Mouse (Mus musculus): ENCODE data around the gene Josd2.
A peak's percentile ranks its signal among the peaks of the same experiment; 100 is the strongest.

The Josd2 gene

DNA sequence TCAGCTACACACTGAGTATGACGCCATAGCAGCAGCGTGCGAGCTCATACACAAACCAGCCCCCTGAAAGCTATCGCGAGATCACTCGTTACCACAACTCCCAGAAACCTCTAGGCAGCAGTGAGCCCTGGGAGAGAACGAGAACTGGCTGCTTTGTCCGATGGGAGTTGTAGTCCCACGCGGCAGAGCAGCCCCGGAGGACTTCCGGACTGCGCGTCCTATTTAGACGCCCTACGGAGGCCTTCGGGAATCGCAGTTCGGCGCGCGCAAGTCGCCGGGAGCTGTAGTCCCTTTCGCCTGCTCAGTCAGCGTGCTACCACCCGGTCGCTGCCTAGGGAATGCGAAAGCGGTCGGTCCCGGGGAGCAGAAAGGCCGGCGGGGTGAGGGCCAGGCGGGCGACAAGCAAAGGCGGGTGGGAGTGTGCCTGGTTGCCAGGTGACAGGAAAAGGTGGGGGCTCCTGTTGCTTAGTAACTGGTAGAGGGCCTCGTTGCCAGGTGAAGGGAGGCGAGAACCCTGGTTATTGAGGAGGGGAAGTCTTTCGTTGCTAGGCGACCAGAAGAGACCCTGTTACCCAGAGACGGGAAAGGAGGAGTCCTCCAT lies at the start of gene Josd2:
TSS of gene Josd2 (plus strand) at position 170 of the 601 bp plus-strand sequence.
- DNase-seq (ENCODE audit: low spot score): peak; percentile 99

DNA sequence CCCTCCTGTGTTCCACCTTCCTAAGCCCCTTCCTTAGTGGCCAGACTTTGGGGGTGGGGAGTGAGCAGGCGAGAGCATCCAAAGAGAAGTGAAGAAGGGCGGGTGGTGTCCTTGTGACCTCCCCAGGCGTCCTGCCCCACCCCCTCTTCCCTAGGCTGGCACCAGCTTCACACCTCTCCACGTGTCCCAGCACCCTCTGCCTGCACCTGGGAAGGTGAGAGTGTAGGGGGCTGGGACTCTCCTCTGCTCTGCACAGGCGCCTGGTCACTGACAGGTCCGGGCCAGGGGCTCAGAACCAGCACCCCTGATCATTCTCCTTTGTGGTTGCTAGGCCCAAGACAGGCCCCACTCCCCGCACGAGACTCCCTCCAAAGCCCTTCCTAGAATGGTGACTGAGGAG lies 40.1 kb upstream of the Josd2 start:
- DNase-seq (ENCODE audit: low spot score): no peak

DNA sequence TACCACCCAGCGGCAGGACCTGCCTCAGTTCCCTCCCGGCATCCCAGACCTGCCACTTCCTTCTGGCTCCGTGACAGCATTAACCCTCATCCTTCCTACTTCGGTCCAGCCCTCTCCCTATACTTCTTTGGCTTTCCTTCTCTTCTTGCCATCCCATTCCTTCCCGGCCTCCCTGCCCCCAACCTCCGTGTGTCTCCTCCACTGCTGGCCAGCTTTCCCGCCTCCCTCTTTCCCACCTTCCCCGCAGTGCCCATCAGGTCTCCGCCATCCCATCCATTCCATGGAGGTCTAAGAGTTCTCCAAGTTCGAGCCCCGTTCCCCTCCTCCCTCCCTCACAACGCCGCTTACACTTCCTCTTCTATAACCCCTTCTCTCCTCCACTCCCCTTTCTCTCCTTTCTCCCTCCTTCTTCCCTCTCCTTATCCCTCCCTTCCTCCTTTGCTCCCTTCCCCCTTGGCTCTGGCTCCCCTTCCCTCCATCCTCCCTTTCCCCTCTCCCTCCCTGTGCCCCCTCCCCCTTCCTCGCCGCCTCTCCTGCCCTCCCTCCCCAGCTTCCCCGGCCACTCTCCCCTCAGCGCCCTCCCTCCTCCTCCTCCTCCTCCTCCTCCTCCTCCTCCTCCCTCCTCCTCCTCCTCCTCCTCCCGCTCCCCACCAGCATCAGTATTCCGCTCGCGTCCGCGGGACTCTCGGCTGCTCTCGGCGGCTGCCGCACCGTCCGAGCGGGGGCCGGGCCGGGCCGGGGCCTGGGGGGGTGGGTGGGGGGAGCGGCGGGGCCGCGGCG lies 39.4 kb upstream of the Josd2 start:
- DNase-seq (ENCODE audit: low spot score): peak; percentile 63

DNA sequence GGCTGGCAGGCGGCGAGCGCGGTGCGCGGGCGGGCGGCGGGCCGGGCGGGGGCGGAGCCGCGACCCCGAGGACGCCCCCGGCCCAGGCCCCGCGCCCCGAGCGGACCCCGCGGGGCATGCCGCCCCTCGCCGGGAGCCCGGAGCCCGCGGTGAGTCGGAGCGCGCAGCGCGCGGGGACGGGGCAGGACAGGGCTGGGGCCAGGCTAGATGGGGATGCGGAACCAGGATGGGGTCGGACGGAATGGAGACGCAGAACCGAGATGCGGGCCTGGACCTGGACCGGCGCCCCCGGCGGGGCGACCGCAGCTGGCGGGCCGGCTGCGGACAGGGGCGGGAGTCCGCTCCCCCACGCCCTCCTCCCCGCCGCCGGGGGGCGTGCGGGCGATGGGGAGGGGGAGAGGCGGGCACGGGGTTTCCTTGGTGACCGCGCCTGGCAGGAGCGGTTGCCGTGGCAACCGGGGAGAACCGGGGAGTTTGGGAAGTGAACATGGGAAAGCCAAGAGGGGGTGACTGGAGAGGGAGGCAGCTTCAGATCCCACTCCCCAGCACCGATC lies 38.7 kb upstream of the Josd2 start, which contains the start of gene Lrrc4b:
TSS of gene Lrrc4b (plus strand) at position 51 of the 554 bp plus-strand sequence.
- DNase-seq (ENCODE audit: low spot score): peak; percentile 66

DNA sequence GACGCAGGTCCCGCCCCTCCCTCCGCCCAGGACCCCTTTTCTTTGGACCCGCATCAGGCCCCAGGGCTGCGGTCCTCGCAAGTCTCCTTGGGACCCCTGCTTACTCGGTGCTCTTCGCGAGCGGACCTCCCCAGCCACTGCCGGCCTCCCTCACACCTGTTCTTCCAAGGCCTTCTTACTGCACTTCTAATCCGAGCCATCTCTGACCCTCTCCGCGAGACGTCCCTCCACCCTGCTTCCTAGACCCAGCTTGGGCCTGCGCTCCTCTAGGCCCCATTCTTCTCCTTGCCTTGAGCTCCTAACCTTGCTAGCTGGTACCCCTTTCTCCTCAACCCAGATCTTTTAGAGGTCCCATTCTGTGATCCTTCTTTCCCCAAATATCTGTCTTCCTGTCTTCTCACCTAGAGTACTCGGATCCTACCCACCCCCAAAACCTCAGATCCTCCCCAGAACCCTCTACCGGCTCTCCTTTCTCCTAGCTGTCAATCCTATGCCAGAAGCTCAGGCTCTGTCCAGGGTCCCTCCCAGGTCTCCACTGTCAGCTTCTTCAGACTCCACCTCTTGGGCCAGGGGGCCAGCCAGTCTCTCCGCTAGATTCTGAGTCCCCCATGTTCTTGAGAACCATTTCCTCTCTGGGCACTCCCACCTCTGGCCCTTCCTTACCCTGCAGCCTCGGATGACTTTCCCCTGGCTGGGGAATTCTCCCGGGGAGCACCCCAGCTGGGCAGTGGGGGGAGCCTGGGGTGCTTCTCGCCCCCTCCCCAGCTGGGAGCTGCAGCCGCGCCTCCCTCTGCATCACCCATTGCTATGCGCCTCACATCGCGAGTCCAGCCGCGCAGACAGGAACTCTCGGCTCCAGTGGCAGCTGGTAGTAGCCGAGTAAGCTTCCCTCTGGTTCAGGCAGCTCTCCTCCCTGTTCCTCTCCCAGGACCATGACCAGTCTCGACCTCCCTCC lies 38.0 kb upstream of the Josd2 start:
- peak; percentile 47 for DNase-seq (ENCODE audit: low spot score)

DNA sequence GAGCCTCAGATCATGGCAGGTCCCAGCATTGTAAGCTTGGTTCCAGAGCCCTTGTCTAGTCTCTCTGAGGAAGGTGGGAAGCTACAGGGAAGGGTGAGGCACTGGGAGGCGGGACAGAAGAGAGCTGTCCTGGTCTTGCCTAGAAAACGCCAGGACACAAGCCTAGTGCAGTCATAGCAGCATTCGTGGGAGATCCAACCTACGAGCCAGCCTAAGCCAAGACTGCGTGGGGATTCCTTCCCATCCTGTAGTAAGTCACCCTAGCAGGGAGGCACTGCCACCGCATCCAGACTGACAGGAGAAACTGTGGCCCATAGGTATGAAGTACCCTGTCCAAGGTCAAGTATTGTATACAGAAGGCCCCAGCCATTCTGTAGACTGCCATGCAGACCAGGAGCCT lies 35.2 kb upstream of the Josd2 start:
- DNase-seq (ENCODE audit: low spot score): no peak

DNA sequence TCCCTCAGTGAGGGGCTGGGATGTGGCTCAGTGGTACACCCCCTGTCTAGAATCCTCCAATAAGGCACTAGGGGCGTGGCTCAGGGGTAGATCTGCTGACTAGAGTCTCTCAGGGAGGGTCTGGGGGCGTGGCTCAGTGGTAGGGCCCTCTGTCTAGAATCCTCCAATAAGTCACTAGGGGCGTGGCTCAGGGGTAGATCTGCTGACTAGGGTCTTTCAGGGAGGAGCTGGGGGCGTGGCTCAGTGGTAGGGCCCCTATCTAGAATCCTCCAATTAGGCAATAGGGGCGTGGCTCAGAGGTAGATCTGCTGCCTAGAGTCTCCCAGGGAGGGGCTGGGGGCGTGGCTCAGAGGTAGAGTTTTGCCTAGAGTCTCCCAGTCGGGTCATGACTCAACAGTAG lies 34.4 kb upstream of the Josd2 start:
- DNase-seq (ENCODE audit: low spot score): peak; percentile 90

DNA sequence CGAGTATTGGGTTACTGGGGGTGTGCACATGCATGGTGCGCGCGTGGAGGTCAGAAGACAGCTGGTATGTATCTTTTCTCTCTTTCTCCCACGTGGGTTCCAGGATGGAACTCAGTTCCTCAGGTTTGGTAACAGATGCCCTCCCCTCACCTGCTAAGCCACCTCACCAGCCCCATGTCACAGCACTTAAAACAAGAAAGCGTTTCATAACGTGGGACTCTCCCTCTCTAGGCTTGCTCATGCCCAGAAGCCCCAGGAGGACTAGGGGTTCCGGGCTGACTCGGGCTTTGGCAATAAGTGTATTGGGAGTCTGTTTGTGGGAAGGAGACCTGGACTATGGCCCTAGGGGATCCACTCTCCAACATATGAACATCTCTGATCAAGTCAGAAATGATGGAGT lies 33.7 kb upstream of the Josd2 start:
- DNase-seq (ENCODE audit: low spot score): no peak

DNA sequence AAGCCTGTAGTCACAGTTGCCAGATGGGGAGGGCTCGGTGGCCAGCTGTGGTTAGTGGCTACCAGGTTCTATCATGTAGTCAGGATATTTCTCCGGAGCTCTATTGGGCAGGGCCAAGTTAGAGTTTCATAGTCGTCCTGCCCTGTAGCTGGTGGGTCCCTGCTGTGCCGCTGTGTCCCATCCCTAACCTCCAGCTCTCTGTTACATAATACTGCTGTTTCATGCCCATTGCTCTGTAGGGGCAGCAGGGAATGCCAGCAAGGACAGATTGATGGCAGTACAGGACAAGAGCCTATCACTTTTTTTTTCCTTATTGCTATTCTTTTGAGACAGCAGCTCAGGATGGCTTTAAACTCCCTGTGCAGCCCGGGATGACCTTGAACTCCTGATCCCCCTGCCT lies 32.0 kb upstream of the Josd2 start:
- no peak for DNase-seq (ENCODE audit: low spot score)

DNA sequence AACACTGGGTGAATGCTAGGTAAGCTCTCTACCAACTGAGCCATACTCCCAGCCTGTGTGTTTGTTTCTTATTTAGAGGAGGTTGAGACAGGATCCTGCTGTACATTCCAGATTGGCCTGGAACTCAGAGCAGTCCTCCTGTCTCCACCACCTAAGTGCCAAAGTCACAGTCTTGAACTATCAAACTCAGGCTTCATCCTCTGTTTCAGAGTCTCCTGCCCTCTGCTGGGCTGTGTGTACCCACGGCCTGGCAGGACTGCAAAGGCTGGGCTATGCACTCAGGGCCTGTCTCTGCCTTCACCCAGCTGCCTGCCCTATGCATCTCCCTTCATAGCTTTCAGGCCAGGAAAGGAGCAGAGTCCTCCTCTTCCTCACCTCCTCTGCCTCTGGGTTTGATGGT lies 31.5 kb upstream of the Josd2 start:
- DNase-seq (ENCODE audit: low spot score): peak; percentile 29

DNA sequence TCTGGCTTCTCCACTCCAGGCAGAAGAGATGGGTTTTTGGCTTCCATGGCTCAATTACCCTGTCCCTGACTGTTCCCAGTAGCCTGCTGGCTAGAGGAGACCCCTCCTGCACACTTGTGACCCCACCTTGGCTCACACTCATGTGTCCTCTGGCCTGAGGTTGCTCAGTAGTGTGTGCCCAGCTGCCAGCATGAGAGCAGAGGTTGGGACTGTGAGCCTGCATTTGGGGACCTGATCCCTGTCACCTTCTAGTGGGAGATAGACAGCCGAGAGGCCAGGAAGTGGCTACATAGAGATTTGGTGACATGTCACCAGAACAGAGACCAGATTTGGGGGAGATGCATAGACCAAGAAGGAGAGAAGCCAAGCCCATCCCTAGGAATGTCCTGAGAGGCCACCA lies 30.6 kb upstream of the Josd2 start:
- DNase-seq (ENCODE audit: low spot score): no peak

DNA sequence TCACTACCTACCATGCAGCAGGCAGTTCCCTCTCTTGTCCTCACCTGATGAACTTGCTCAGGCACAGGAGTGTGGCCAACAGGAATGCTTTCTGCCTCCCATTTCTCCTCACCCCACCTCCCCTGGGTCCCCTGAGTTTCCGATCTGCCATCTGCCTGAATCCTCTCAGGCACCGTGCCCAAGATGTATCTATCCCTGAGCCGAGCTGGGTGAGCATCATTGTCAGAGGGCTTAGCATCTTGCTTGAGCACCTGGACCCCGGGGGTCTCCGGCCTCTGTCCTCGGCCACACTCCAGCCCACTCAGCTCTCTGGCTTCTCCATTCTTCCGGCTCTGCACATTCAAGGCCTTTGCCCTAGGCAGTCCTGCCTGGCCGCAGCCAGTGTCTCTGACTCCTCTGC lies 29.8 kb upstream of the Josd2 start:
- no peak for DNase-seq (ENCODE audit: low spot score)

DNA sequence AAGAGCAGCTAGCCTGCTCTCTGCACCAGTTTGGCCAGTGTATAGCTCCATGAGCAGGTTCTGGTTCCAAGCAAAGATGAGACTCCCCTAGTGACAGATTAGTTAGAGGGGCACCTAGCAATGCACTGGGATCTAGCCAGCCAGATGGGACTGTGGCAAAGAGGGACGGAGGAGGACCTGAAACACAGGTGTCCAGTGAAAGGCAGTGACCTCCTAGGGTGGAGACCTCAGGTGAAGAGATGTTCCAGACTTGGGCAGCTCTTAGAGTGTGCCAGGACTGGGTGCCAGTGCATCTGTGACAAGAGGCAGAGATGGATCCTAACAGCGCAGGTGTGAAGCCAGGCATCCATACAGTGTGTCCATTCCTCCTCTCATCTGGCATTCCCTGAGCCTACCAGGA lies 28.1 kb upstream of the Josd2 start:
- no peak for DNase-seq (ENCODE audit: low spot score)

DNA sequence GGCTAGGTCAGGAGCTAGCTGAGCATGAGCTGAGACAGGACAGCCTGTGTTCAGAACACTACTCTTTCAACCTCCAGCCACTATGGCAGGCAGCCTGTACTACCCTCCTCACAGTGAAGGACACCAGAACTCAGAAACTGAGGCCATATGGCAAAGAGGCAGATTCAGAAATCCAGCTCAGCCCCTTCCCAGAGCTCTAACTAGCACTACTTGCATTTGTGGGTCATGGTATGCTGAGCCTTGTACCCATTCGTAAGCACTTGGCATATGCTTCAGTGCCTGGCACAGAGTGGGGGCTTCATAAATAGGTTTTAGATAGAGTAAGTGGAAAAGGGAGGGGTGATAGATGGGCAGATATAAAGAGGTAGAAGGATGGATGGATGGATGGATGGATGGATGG lies 27.3 kb upstream of the Josd2 start:
- DNase-seq (ENCODE audit: low spot score): no peak

DNA sequence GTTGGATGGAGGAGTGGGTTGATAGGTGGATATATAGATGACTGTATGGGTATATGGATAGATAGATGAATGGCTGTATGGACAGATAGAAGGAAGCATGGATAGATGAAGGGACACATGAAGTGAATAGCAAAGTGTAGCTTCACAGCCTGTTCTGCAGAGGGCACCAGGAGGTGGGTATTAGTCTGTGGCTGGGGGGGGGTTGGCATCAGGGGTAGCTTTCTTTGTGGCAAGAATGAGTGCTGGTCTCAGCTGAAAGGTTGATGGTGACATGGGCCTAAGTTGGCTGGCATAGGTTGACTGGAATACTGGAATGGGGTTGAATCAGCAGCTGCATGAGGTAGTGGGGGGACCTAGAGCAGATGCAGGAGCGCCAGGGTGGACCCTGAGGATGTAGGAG lies 26.6 kb upstream of the Josd2 start:
- no peak for DNase-seq (ENCODE audit: low spot score)

DNA sequence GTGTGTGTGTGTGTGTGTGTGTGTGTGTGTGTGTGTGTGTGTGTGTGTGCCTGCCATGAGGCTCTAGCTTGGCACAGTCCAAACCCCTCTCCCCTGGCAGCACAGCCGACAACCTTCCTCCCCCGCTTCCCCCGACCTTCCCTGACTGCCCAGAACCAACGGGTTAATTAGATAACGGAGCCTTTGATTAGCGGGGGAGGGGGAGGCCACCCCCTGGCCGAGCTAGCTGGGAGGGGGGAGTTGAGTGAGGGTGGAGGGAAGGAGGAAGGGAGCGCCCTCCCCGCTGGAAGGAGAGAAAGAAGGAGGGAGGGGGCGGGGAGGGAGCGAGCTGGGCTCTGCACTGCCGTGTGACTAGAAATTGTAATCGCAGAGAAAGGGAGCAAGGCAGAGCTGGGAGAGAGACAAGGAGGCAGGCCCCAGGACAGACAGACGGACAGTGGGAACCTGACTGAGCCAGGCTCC lies 26.1 kb upstream of the Josd2 start:
- DNase-seq (ENCODE audit: low spot score): peak; percentile 42

DNA sequence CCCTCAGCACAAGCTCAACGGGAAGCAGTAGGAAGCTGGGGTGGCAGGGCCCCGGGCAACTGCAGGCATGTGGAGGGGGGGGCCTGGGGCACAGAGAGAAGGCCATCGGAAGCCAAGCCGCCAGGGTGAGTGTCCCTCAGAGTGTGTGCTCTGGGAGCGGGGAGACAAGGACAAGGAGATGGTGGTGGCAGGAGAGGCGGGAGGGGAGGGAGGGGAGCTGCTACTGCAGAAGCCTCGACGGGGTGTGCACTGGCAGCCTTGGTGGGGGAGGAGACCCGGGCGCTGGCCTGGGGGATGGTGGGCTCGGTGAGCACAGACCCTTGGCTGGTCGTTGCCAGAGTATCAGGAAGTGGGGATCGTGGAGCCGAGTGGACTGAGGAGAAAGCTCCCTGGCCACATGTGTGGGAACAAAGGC lies 25.4 kb upstream of the Josd2 start:
- DNase-seq (ENCODE audit: low spot score): peak; percentile 16

DNA sequence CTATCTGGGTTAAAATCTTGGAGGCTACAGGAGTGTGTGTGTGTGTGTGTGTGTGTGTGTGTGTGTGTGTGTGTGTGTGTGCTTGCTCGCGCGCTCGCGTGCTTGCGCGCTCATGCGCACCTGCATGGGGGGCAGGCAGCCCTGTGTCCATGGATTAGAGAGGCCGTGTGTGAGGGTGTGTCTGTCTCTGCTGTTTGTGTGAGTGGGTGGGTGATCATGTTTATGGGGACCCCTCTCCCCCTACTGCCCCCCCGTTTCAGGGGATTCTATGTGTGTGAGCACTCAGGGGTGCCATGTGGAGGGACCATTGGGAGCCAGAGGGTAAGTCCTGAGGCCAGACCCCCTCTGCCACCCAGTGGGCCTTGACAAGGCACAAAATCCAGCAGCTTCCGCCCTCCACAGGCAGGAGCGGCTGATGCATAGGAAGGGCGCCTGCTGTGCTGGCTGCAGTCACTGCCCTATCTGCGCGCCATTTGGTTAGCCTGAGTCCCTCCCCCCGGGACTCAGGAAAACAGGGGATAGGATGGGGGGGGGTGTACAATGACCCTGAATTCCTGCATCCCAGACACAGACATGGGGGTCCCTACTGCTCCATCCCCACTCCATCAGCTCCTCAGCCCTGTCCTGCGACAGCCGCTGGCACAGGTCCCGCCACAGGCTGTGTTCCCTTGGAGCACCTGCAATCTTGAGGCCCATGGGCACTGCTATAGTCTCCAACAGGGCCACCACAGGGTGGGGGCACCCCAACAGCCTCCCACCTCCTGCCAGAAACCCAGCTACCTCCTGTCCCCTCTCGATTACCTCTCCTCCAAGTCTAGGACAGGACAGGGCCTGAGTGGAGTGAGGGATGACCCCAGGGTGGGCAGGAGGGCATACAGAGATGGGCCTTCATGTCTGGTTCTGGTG lies 24.3 kb upstream of the Josd2 start:
- peak; percentile 58 for DNase-seq (ENCODE audit: low spot score)

DNA sequence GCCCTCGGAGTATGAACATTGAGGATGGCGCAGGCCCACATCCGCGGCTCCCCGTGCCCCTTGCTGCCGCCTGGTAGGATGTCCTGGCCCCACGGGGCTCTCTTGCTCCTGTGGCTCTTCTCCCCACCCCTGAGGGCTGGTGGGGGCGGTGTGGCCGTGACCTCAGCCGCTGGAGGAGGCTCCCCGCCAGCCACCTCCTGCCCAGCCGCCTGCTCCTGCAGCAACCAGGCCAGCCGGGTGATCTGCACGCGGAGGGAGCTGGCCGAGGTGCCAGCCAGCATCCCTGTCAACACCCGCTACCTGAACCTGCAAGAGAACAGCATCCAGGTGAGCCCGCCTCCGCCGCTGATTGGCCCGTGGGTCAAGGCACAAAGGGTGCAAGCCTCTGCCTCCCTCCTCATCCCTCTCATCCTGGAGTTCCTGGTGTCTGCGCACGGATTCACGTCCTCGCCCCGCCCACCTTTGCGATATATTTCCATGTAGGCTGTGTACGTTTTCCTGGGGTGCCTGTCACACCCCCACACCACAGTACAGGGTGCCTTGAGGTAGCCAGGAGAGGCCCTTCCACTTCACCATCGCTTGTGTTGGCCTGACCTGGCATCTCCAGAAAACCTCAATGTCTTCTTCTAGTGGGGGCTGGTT lies 22.8 kb upstream of the Josd2 start:
- no peak for DNase-seq (ENCODE audit: low spot score)

DNA sequence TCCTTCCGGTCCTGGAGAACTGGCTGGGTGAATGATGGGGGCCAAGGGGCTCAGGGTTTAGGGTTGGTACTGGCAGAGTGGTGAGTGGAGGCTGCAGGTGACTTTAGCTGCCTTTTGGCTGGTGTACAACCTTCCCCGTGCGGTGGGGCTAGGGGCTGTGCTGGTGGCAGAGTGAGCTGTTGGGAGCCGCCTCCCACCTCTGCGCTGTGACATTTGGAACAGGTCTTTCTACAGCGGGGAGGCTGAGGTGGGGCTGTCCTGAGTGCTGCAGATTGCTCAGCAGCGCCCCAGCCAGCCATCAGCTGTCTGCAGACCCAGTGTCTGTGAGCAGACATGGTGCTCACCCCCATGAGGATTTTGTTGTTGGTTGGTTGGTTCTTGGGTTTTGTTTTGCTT lies 22.3 kb upstream of the Josd2 start:
- DNase-seq (ENCODE audit: low spot score): no peak
